Mouse (Mus musculus) lung, embryonic 14.5 days (tissue): ENCODE results near the gene Rsbn1. TPM values are rescaled to one million over a fixed set of nuclear protein-coding genes. Genes with fewer than 3 reads are reported as not detected.

Experiments
- ATAC-seq: fragments of 200-750 bp; cut with Nextera tagmentation; 2 replicates; pipeline ENCODE4 v1.8.0; 2017; ENCODE audit warnings: mild to moderate bottlenecking, moderate TSS enrichment, moderate library complexity; ENCODE audit not compliant: insufficient read depth
- DNase-seq: peaks from one replicate; pipeline ENCODE4 v3.0.0-alpha.2; 2015
- H3K27ac ChIP-seq: fragments of 300-500 bp; sonication (generic); 2 replicates; pipeline ENCODE4 v1.5.1; 2014; ENCODE audit warnings: low read depth, mild to moderate bottlenecking, moderate library complexity
- H3K27me3 ChIP-seq: fragments of 300-500 bp; sonication (generic); 2 replicates; pipeline ENCODE4 v1.6.1; 2014; ENCODE audit warnings: low read length, control low read depth; ENCODE audit not compliant: insufficient read depth
- H3K36me3 ChIP-seq: fragments of 300-500 bp; sonication (generic); 2 replicates; pipeline ENCODE4 v1.6.1; 2014; ENCODE audit warnings: control low read depth; ENCODE audit not compliant: insufficient read depth
- H3K4me1 ChIP-seq: fragments of 300-500 bp; sonication (generic); 2 replicates; pipeline ENCODE4 v1.6.1; 2014; ENCODE audit warnings: antibody characterized with exemption, control low read depth; ENCODE audit not compliant: insufficient read depth
- H3K4me2 ChIP-seq: fragments of 300-500 bp; sonication (generic); 2 replicates; pipeline ENCODE4 v1.6.1; 2014; ENCODE audit warnings: mild to moderate bottlenecking
- H3K4me3 ChIP-seq: fragments of 300-500 bp; sonication (generic); 2 replicates; pipeline ENCODE4 v1.5.1; 2014; ENCODE audit warnings: low read depth, low read length
- H3K9ac ChIP-seq: fragments of 300-500 bp; sonication (generic); 2 replicates; pipeline ENCODE4 v1.6.1; 2014
- H3K9me3 ChIP-seq: fragments of 300-500 bp; sonication (generic); 2 replicates; pipeline ENCODE4 v1.6.1; 2016; ENCODE audit warnings: low read depth, low read length, control low read depth
- CTCF ChIP-seq: IDR thresholded peaks from 2 replicates; pipeline ENCODE4 v1.5.1; 2016; ENCODE audit warnings: antibody characterized with exemption, low read depth
- WGBS: fragments of 180-500 bp; shearing (Covaris S2); extraction: QIAGEN DNeasy Blood & Tissue Kit; methylation state at CpG from one replicate; pipeline ENCODE4 v1.1.7; 2014; 5-methylcytosine and 5-hydroxymethylcytosine counted together
- polyA plus RNA-seq: library from polyadenylated mRNA; unstranded; fragments of >200 nt; fragmentation: Nextera tagmentation; extraction: Ambion mirVana; gene quantifications from 2 replicates; pipeline ENCODE4 v1.2.1, GENCODE M21; 2014

Gene Rsbn1
- polyA plus RNA-seq, 1 experiment from 2014 or later: 12.9 TPM

GRCm38 (mm10) chr3:103948666-103949065 lies 34.7 kb downstream of the Rsbn1 start:
- ATAC-seq: no peak

GRCm38 (mm10) chr3:103960622-103961021 lies 46.7 kb downstream of the Rsbn1 start:
- Histone ChIP-seq H3K4me2 (no peak overlapping the region), H3K36me3 (peaks cover 32% of the 10 kb centered on the region), H3K4me3 (no peak overlapping the region), H3K27me3 (no peaks in the 10 kb centered on the region), H3K9ac (no peak overlapping the region), H3K4me1 (no peaks in the 10 kb centered on the region), H3K9me3 (no peaks in the 10 kb centered on the region), H3K27ac (no peak overlapping the region)
- no peak for ATAC-seq
- TF ChIP-seq CTCF: no peak
- DNase-seq: no peak
- 92% methylated on average over 3 of the region's 3 CpGs for WGBS

More at GRCm38 (mm10) chr3:103948666-103949065, 34.7 kb downstream of the Rsbn1 start:
- WGBS: 86% methylated on average over 7 of the region's 7 CpGs
- no peak overlapping the region for H3K27ac ChIP-seq
- no peaks in the 10 kb centered on the region for H3K36me3 ChIP-seq
- no peak for DNase-seq
- TF ChIP-seq CTCF: no peak
- no peak overlapping the region for H3K9ac ChIP-seq
- no peaks in the 10 kb centered on the region for H3K27me3 ChIP-seq
- no peaks in the 10 kb centered on the region for H3K9me3 ChIP-seq
- H3K4me1 ChIP-seq: no peaks in the 10 kb centered on the region
- no peak overlapping the region for H3K4me2 ChIP-seq
- no peak overlapping the region for H3K4me3 ChIP-seq

GRCm38 (mm10) chr3:103967231-103967630 lies 53.3 kb downstream of the Rsbn1 start:
- ATAC-seq (no peak), DNase-seq (peak; percentile 21)
- WGBS: 17% methylated on average over 2 of the region's 2 CpGs
- H3K4me2 ChIP-seq: peak overlapping the region; percentile 66
- H3K4me3 ChIP-seq: peak overlapping the region; percentile 80
- H3K36me3 ChIP-seq: peaks cover 22% of the 10 kb centered on the region
- H3K9me3 ChIP-seq: no peaks in the 10 kb centered on the region
- no peaks in the 10 kb centered on the region for H3K4me1 ChIP-seq
- H3K27ac ChIP-seq: peak overlapping the region; percentile 97
- no peaks in the 10 kb centered on the region for H3K27me3 ChIP-seq
- TF ChIP-seq CTCF: no peak
- peak overlapping the region; percentile 88 for H3K9ac ChIP-seq

- DNase-seq (peak; percentile 93), ATAC-seq (peak; percentile 99)
- H3K4me2 ChIP-seq: peak within 1 kb of the TSS; percentile 66
- no peaks in the 10 kb centered on the region for H3K4me1 ChIP-seq
- no peak for TF ChIP-seq CTCF
- H3K9me3 ChIP-seq: no peaks in the 10 kb centered on the region
- WGBS: under 1% methylated on average over 68 of the region's 70 CpGs
- no peaks in the 10 kb centered on the region for H3K27me3 ChIP-seq
- H3K4me3 ChIP-seq: peak within 1 kb of the TSS; percentile 80
- H3K27ac ChIP-seq: peak within 1 kb of the TSS; percentile 97
- peak within 1 kb of the TSS; percentile 88 for H3K9ac ChIP-seq
- H3K36me3 ChIP-seq: peaks cover 21% of the 10 kb centered on the region
Measured at GRCm38 (mm10) chr3:103967861-103968691, 54.2 kb downstream of the Rsbn1 start, which contains the start of gene Phtf1. Phtf1 (plus strand) TSS chr3:103968110.

- H3K4me1 ChIP-seq: no peaks in the 10 kb centered on the region
- peak overlapping the region; percentile 66 for H3K4me2 ChIP-seq
- under 1% methylated on average over 24 of the region's 24 CpGs for WGBS
- H3K36me3 ChIP-seq: peaks cover 20% of the 10 kb centered on the region
- peak overlapping the region; percentile 88 for H3K9ac ChIP-seq
- H3K27ac ChIP-seq: peak overlapping the region; percentile 97
- H3K27me3 ChIP-seq: no peaks in the 10 kb centered on the region
- DNase-seq: no peak
- H3K4me3 ChIP-seq: peak overlapping the region; percentile 80
- H3K9me3 ChIP-seq: no peaks in the 10 kb centered on the region
- no peak for TF ChIP-seq CTCF
- peak; percentile 80 for ATAC-seq
Measured at GRCm38 (mm10) chr3:103968701-103969100, 54.8 kb downstream of the Rsbn1 start.

- H3K4me1 ChIP-seq: no peaks in the 10 kb centered on the region
- H3K36me3 ChIP-seq: peaks cover 16% of the 10 kb centered on the region
- H3K4me3 ChIP-seq: no peak overlapping the region
- H3K27ac ChIP-seq: no peak overlapping the region
- H3K9ac ChIP-seq: no peak overlapping the region
- H3K4me2 ChIP-seq: no peak overlapping the region
- DNase-seq (no peak), ATAC-seq (no peak)
- H3K27me3 ChIP-seq: no peaks in the 10 kb centered on the region
- no peak for TF ChIP-seq CTCF
- WGBS: 95% methylated on average over 2 of the region's 2 CpGs
- no peaks in the 10 kb centered on the region for H3K9me3 ChIP-seq
Measured at GRCm38 (mm10) chr3:103971157-103971556, 57.2 kb downstream of the Rsbn1 start.

GRCm38 (mm10) chr3:103984556-103984955 lies 70.6 kb downstream of the Rsbn1 start:
- TF ChIP-seq CTCF: no peak
- H3K9me3 ChIP-seq: no peaks in the 10 kb centered on the region
- DNase-seq: no peak
- H3K27ac ChIP-seq: no peak overlapping the region
- H3K4me2 ChIP-seq: no peak overlapping the region
- H3K4me1 ChIP-seq: no peaks in the 10 kb centered on the region
- H3K4me3 ChIP-seq: no peak overlapping the region
- H3K9ac ChIP-seq: no peak overlapping the region
- 75% methylated on average over 4 of the region's 4 CpGs for WGBS
- no peaks in the 10 kb centered on the region for H3K27me3 ChIP-seq
- H3K36me3 ChIP-seq: peaks cover 48% of the 10 kb centered on the region
- no peak for ATAC-seq
